Mouse (Mus musculus) megakaryocyte-erythroid progenitor cell, adult 5 weeks (primary cell): Measurements from ENCODE around the gene Aox4. TPM values are rescaled to one million over a fixed set of nuclear protein-coding genes. Genes with fewer than 3 reads are reported as not detected.

Experiments used
- polyA plus RNA-seq: library from polyadenylated mRNA; stranded (reverse); fragments of >175 nt; gene quantifications from 2 replicates; pipeline ENCODE4 v1.2.3, GENCODE M21; 2012

The Aox4 gene
- 0.01 and 0.02 TPM in 2 replicates for polyA plus RNA-seq

GRCm38 (mm10) chr1:58210203-58210602 is at the start of gene Aox4:
Gene Aox4 (plus strand): TSS chr1:58210397.

GRCm38 (mm10) chr1:58278026-58278425 is 67.8 kb downstream of the Aox4 start, which contains the start of gene Aox2:
Gene Aox2 (plus strand): TSS chr1:58278326.

Other genes starting within 250 kb of the Aox4 start
- 1.3 and 1.6 TPM in 2 replicates for gene Sgo2a, start 214.4 kb upstream of the Aox4 start, polyA plus RNA-seq
- gene Kctd18, start 191.4 kb upstream of the Aox4 start, polyA plus RNA-seq, result 9.4 and 12.7 TPM in 2 replicates
- gene Aox1, start 180.5 kb upstream of the Aox4 start, polyA plus RNA-seq, result not detected in 2 replicates
- gene Aox3, start 97.3 kb upstream of the Aox4 start, polyA plus RNA-seq, result not detected in 2 replicates
- 0.01 TPM in 1 of 2 replicates, not detected in the other for gene Aox2, start 67.9 kb downstream of the Aox4 start, polyA plus RNA-seq
- 7.6 and 7.8 TPM in 2 replicates for gene Bzw1, start 182.5 kb downstream of the Aox4 start, polyA plus RNA-seq
- gene Clk1, start 213.7 kb downstream of the Aox4 start, polyA plus RNA-seq, result 9.4 and 14.8 TPM in 2 replicates
- 6.3 and 8.7 TPM in 2 replicates for gene Nif3l1, start 234.8 kb downstream of the Aox4 start, polyA plus RNA-seq
- 10.1 and 10.3 TPM in 2 replicates for gene Ppil3, start 235.1 kb downstream of the Aox4 start, polyA plus RNA-seq